Mouse (Mus musculus) cerebellum, postnatal 25 days (tissue): Measurements from ENCODE around the gene 2200002D01Rik.

ENCODE experiments used
- DNase-seq, 2 experiments: peaks; one replicate each; pipeline ENCODE4 v3.0.0; 2021; ENCODE audit warnings: mixed read lengths in 2 of 2

Gene 2200002D01Rik

DNA sequence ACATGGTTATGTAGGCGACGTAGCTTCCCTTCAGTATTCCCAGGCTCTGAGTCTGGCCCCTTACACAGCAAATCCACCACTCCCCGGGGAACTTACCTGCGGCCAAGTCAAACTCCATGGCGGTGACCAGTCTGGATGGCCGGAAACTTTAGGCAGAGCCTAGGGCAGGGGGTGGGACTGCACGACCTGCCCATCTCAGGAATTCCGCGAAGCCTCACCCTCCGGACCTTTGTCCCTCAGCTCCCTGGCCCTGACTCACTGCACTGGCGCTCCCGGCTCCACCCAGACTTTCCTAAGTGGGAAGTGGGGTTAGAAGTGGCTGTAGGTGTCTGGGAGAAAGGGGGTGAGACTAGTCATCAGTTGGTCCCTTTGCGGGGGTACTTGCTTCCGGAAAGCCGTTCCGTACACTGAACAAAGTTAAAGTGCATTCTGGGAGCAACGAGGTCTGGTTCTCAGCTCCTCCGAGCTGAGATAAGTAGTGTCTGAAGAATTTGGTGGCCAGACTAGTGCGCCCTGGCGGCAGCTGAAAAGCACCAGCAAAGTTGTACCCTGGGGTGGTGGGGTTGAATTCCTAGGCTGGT is at the start of gene 2200002D01Rik:
Gene 2200002D01Rik, minus strand, starts transcription at position 206 of the 581 bp plus-strand sequence.
- DNase-seq: peak in 1 of 2 experiments; percentile 16

DNA sequence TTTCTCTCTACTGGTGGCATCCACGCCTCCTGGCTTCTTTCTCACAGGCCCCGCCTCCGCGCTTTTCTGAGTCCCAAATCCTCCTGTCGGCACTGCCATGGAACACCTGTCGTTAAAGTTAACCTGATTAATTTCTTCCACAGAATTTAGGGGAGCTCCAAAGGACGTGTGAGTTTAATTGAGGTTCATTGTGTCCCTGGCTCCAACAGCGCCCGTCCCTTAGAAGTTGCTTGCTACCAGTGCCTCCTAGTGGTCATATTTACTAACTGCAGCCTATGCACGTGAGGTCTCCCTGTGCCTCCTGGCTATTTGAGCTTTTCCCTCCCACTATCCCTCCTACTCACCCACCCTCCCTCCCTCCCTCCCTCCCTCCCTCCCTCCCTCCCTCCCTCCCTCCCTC is 48.7 kb upstream of the 2200002D01Rik start:
- peak; percentile 67 to 80 for DNase-seq

DNA sequence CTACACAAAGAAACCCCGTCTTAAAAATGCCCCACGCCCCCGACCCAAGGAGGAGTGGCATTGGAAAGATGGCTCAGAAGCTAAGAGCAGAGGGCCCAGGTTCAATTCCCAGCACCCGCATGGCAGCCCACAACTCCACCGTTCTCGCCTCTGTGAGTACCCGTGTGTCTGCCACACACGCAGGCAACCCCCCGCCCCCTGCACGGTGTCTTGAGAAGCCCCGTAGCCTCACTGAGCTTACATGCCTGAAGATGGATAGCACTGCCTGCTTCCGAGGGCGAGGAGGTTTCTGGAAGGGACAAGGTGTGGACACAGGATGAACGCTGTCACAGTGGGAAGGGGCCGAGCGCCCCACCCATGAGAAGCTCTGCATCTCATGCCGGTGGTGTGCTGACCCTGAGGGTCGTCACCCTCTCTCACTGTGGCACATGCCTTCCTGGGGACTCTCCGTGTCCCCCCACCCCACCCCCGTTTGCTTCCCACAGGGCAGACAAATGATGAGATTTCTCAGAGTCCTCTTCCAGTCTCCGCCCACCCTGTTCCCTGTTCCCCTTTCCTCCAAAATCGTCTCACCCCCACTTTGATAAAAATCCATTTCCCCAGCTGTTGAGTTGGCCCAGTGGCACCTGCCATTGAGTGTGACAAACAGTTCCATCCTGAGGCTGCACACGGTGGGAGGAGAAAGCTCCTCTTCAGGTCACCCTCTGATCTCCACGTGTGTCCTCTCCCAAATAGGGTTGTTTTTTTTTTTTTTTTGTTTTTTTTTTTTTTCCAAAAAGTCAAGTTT is 47.8 kb upstream of the 2200002D01Rik start:
- no peak for DNase-seq

DNA sequence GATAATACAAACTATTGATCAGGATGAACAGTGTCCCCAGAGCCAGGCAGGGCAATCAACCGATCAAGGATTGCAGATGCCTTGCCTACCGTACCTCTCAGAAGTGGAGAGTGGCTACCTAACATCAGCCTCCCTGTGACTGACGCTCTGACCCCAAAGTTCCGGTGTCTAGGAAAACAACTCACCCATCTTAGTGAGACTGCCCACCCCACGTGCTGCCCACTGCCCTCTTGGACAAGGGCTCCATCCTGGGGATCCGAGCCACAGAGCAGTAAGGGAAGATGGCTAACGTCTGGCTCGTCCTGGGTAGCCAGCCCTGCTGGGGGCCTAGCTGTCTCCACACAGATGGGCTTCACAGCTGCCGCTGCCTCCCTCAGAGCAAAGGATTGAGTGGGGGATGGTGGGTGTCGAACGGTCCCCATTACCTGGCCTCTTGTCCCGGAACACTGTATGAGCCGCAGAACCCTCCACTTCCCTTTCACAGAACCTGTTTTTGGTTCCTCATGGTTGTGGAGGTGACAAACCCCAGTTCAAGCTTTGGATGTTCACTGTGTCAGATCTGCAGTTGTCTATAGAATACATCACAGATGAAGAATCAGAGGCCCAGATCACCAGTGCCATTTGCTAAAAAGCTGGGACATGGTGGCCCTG is 46.0 kb upstream of the 2200002D01Rik start:
- DNase-seq: peak in 1 of 2 experiments; percentile 4

DNA sequence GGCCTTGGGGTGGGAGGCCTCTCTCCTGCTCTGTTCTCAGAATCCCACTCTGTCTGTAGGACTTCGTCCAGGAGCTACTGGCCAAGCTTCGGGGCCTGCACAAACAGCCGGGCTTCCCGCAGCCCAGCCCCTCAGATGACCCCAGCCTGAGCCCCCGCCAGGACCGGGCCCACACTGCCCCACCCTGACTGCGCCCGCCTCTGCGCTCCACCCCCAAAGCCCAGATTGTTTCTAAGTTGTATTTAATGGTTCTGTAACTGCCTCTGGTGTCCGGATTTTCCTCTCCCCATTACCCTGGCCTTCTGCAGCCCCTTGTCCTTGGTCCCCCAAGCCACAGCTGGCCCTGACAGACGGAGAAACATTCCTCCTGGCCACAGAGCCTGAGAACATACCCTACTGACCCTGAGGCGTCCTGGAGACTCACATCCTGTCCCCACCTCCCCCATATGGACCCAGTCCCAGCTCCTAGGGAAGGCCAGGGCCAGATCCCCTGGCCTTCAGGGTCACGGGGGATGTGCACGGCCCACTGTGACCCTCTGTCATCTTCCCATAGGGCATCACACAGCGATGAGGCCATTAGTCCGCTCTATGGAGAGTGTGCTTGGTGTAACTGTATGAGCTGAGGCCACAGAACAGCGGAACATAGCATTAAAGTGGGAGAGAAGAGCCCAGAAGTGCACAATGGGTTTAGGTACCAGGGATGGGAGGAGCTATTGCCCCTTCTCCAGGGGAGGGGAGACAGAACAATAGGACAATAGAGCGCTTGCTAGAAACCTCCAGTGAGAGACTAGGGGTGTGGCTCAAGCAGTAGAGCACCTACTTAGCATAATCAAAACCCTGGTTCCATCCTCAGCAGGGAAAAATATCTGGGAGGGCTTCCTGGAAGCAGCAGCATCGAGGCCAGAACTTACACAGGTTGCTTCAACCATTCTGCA is 45.1 kb upstream of the 2200002D01Rik start:
- DNase-seq: peak in 1 of 2 experiments; percentile 19

DNA sequence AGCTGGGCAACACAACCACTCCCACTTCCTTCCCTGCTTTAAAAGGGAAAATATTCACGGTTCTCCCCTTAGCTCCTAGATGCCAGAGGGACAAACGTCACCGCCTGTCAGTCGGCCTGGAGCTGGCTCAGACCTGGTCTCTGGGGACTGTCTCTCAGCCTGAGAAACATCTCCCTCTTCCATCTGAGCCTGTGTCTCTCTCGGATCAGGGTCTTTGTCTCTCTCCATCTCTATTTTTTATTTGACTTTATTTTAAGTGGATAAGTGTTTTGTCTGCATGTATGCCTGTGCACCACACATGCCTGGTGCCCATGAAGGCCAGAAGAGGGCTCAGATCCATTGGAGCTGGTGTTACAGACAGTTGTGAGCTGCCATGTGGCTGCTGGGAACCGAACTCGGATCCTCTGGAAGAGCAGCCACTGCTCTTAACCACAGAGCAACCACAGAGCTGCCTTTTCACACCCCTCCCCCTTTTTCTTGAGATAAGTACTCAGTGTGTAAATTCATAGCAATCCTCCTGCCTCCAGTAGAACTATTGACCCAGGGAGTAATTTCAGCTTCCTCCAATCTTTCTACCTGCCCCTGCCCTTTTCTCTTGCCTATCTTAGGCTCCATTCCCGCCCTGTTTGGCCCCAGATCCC is 44.3 kb upstream of the 2200002D01Rik start:
- DNase-seq: no peak

DNA sequence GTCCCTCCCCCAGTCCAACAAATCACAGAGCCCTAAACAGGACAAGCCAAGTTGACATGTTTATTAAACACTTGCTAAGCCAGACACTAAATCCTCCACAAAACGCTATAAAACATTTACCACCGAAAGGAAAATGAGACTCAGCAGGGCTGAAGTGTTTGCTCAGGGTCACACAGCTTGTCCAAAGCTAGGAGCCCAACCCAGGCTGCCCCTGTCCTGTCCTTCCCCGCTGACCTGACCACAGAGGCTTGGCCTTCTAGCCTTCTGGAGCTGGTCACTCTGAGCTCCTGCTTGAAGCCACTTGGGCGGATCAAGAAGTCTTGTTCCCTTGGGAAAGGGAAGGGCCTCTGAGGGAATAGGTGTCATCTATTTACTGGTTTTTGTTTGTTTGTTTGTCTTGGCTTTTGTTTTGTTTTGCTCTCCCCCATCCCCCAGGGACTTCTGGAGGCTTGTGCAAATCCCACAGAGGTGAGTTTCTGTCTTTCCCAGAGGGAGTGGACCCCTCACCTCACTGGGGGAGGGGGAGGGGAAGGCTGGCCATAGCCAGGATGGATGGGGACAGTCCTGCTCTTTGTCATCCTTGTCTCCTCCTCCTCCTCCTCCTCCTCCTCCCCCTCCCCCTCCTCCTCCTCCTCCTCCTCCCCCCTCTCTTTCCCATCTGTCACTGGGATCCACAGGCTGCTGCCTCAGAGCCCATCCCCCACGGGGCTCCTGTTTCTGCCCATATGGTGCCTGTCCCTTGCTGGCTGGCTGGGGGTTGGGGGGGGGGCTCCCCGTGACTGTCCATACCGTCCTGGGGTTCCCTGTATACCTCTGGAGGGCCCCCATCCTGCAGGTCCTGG is 43.6 kb upstream of the 2200002D01Rik start:
- peak; percentile 80 to 87 for DNase-seq

DNA sequence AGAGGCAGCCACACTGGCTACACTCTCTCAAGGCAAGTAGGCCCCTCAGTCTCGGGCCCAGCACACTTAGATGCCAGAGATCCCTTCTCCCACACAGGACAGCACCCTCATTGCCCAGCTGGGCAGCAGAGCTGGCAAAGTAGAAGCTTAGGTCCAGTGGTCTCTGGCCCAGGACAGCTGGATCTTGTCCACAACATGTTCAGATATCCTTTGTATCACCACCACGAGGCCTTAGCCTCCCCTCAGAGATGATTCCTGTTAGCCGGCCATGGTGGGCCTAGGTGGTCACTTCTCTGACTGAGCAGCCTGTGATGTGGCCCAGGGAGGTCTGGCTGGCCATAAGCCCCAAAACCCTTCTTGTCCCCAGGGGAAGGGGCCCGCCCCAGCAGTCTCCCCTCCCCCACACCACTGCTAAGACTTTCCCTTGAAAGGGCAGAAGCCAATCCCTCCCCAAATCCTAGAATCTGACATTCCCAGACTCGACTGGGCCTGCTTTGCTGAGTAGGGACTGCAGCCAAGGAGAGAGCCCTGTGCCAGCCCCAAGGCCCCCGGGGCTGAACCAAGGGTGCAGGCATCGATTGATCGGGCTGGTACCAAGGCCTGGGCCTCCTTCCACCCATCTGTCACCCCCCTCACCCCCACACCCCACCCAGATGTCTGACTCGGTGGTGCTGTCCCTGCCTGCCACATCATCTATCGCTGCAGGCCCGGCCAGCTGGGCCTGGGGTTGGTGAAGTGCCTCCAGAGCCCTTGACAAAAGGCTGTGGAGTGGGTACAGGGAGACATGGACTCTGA is 42.6 kb upstream of the 2200002D01Rik start:
- peak; percentile 30 to 40 for DNase-seq

DNA sequence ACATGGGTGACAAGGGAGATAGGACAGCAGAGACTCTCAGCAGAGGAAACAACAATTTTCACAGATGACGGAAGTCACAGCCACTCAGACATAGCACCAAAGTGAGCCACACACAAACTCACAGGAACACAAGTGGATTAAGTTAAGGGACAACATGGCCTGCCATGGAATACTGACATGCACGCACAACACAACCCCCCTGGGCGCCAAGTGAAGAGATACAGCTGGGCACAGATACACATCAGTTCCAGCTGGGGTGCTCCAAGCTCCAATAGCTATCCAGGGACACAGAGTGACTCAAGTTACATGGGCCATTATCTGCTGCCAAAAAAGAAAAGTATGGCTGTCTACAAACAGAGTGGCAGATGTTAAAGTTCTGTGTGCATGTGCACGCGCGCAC is 41.6 kb upstream of the 2200002D01Rik start:
- no peak for DNase-seq

DNA sequence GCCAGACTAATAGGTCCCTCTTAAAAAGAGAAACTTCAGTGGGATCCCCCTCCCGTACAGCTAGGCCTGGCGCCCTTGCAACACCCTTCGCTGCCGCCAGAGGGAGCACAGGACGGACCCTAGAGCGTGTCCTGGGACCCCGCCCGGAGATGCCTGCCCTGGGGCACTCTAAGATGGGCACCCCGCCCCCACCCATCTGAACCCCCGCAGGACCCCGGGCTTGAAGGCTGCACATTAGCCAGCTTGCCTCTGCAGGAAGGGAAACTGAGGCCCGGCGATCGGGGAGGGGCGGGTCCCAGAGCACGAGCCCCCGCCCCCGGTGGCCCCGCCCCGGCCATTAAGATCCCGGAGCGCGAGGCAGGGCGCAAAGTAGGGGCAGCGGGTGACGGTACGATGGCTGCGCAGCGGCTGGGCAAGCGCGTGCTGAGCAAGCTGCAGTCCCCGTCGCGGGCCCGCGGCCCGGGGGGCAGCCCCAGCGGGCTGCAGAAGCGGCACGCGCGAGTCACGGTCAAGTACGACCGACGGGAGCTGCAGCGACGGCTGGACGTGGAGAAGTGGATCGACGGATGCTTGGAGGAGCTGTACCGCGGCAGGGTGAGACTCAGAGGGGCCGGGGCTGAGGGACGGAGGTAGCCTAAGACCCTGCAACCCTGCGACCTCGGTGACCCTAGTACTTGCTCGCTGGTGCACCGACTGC is 40.8 kb upstream of the 2200002D01Rik start, which contains the start of gene Ppp1r14a:
Gene Ppp1r14a, plus strand, starts transcription at position 367 of the 697 bp plus-strand sequence.
- DNase-seq: peak; percentile 76 to 86

DNA sequence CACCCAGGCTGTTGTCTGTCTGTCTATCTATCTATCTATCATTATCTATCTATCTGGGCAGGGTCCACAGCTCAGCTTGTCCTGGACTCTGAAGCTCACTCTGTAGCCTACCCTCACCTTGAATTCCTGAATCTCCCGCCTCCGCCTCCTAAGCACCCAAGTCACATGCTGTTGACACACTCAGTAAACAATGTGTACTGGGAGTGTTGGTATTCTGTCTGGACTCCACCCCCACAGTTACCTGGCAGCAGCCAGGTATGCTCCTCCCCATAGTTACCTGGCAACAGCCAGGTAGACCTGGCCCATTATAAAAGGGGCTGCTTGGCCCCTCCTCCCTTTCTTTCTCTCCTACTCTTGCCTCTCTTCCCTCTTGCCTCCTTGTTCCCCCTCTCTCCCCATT is 39.8 kb upstream of the 2200002D01Rik start:
- no peak for DNase-seq

DNA sequence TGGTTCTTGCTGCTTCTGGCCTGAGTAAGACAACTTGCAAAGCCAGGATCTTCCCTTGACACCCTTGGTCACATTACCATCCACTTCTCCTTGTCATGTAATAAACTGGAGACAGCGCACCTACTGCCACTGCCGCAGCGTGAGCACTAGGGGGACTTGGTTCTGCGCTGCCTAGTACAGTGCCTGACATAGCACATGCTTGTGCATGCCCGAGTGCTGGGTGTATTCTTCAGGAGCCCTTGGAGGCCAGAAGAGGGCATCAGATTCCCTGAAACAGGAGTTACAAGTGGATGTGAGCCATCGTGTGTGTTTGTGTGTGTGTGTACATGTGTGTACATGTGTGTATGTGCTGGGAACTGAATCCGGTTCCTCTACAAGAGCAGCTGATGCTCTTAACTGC is 39.2 kb upstream of the 2200002D01Rik start:
- DNase-seq: no peak

DNA sequence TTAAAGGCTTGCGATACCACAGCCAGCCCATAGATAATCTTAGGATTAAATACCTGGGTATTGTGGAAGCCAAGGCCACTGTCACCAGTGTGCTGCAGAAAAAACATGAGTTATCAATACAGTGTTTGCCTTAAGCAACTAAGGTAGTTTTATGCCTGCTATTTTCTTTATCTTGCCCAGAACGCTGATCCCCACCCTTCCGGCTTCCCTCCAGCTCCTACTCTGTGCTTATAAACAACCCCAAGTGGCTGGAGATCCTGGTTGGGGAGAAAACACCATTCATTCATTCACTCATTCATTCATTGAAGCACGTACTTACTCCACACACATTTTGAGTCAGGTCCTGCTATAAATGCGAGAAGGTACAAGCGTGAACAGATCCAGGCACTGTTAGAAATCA is 36.3 kb upstream of the 2200002D01Rik start:
- DNase-seq: no peak

DNA sequence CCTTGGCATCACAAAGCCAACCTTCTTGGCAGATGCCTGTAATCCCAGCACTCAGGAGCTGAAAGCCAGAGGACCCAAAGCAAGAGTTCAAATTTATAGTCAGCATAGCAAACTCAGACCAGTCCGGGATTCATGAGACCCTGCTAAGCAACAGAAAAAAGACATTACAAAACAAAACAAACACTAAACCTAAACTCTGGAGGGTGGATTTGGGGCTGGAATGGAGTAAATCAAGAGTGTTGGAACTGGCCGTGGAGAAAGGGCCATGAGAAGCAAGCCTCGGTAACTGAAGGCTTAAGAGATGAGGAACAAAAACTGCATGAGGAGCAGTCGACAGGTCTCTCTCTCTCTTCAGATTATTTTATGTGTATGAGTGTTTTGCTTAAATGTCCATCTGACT is 35.6 kb upstream of the 2200002D01Rik start:
- DNase-seq: no peak

DNA sequence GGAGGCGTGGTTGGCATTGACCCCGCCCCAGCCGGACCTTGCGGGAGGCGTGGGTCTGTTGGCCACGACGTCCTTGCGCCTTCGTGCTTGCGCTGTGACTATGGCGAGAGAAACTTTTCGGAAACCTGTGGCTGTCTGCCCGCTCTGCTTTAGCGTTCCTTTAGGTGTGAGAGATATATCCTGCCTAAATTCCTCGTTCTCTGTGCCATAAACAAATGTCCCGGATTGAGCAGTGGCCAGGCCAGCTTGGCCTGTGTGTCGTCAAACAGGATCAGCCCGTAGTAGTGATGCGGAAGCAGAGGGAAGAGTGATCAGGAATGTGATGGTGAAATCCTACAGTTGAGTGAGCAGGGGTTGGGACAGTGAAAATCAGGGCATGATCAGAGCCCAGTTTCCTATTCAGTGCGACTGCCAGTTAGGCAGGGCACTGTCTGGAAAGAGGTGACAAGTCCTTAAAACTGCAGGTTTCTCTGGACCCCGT is 33.8 kb upstream of the 2200002D01Rik start:
- no peak for DNase-seq

DNA sequence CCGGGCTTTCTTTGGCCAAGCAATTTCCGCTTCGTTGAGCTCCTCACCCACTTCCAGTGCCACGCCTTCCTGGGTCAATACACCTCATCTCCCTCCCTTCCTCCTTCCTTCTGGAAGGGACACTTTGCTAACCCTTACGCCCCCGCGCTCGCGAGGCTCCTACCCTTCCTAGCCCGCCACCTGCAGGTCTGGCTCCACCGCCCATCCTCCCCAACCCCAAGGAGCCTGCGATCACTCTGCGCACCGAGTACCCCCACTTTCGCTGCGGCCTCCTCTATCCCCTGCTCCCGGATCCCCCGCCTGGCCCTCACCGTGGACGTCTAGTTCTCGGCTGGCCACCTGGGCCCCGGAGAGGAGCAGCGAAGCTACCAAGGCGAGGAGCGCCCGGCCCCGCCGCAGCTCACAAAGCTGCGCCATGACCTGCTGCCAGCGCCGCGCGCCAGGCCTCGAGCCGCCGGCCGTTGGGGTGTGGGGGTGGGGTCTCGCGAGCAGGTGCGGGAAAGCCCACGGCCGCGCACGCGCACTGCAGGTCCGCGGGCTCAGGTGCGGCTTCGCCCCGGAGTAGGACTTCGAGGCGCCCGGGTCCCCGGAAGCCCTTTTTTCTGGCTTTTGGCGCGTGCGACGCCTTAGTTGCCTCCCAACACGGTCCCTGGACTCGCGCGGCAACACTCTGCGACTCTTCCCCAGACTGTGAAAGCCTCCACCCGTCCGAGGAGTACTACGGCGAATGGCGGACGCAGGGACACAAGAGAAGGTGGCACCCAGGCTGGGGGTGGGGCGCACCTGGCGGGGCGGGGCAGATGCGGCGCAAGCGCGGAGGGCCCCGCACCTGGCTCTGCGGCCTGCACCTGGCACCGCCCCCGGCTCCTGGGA is 33.2 kb upstream of the 2200002D01Rik start, which contains the start of gene Spint2:
Gene Spint2, minus strand, starts transcription at position 712 of the 873 bp plus-strand sequence.
- peak; percentile 84 to 91 for DNase-seq

DNA sequence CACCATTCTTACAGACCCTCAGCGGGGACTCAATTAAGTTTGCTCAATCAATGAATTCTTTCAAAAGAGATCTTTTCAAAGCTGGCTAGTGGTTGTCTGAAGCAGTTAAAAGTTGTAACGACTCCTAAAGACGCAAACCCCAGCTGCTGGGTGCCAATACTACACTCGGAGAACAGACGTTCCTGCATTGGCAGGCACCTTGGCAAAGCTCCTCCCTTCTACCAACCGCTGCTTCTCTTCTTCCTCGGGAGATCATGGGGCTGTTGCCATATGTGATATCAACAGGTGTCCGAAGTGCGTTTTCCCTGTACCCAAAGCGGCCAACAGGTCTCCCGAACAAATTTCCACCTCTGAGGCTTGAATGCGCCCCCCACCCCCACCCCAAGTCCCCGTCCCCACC is 32.5 kb upstream of the 2200002D01Rik start:
- peak in 1 of 2 experiments; percentile 27 for DNase-seq

DNA sequence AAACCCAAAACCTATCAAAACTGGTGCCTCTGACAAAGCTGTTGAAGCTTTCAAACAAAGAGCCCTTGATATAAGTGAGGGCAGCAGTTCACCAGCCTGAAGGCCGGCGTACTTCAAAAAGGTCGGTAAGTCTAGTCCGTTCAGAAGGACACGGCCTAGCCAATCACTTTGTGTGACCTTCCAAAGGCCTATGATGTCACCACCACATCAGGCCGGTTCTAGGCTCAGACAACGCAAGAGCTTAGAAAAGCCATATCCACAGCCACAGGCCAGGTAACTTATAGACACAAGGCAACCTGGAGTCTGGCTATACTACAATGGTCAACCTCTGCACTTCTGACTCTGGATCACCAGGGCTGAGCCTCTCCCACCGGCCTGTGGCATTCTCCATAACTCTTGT is 31.7 kb upstream of the 2200002D01Rik start:
- DNase-seq: no peak
